Mouse (Mus musculus) kidney, postnatal 10 days (tissue): ENCODE measurements around the gene Mstn.

Experiments used
- DNase-seq: peaks from one replicate; pipeline ENCODE4 v3.0.0; 2021; ENCODE audit warnings: mixed read lengths

The Mstn gene

GRCm38 (mm10) chr1:53061340-53061739 is at the start of gene Mstn:
Mstn (plus strand) TSS chr1:53061640.
- no peak for DNase-seq

- DNase-seq, result no peak
Measured at GRCm38 (mm10) chr1:53014716-53015115, 46.7 kb upstream of the Mstn start.

- no peak for DNase-seq
Measured at GRCm38 (mm10) chr1:53015606-53016005, 45.8 kb upstream of the Mstn start.

- no peak for DNase-seq
Measured at GRCm38 (mm10) chr1:53018746-53019505, 42.5 kb upstream of the Mstn start.

GRCm38 (mm10) chr1:53020079-53020478 is 41.4 kb upstream of the Mstn start, which contains the start of gene 1700019D03Rik:
1700019D03Rik (minus strand) TSS chr1:53020179.
- no peak for DNase-seq

- DNase-seq, result no peak
Measured at GRCm38 (mm10) chr1:53032550-53032949, 28.9 kb upstream of the Mstn start.

- DNase-seq, result no peak
Measured at GRCm38 (mm10) chr1:53037443-53037871, 24.0 kb upstream of the Mstn start.

GRCm38 (mm10) chr1:53049763-53050427 is 11.5 kb upstream of the Mstn start:
- DNase-seq, result no peak

GRCm38 (mm10) chr1:53053087-53054022 is 8.1 kb upstream of the Mstn start:
- DNase-seq, result peak; percentile 81

- DNase-seq, result no peak
Measured at GRCm38 (mm10) chr1:53059106-53059505, 2.3 kb upstream of the Mstn start.

- no peak for DNase-seq
Measured at GRCm38 (mm10) chr1:53060499-53060898, 941 bp upstream of the Mstn start.

GRCm38 (mm10) chr1:53061871-53062608 is 600 bp downstream of the Mstn start:
- DNase-seq, result no peak

GRCm38 (mm10) chr1:53063921-53064320 is 2.5 kb downstream of the Mstn start:
- no peak for DNase-seq

GRCm38 (mm10) chr1:53069726-53070514 is 8.5 kb downstream of the Mstn start:
- no peak for DNase-seq

- DNase-seq, result no peak
Measured at GRCm38 (mm10) chr1:53070664-53071175, 9.3 kb downstream of the Mstn start.

GRCm38 (mm10) chr1:53076656-53077055 is 15.2 kb downstream of the Mstn start:
- no peak for DNase-seq

- DNase-seq, result no peak
Measured at GRCm38 (mm10) chr1:53079876-53080275, 18.4 kb downstream of the Mstn start.

GRCm38 (mm10) chr1:53080603-53081002 is 19.2 kb downstream of the Mstn start:
- DNase-seq, result no peak

GRCm38 (mm10) chr1:53085256-53085655 is 23.8 kb downstream of the Mstn start:
- DNase-seq, result no peak

GRCm38 (mm10) chr1:53085991-53086390 is 24.6 kb downstream of the Mstn start:
- no peak for DNase-seq

- peak; percentile 22 for DNase-seq
Measured at GRCm38 (mm10) chr1:53093180-53093579, 31.7 kb downstream of the Mstn start.
